ENCODE assay signal across 17 mouse cellular contexts in genomic region chr3:103040285-103040684, GRCm38 (mm10). TPM values are rescaled to one million over a fixed set of nuclear protein-coding genes. Genes with fewer than 3 reads are reported as not detected.
"Had no signal": no experiment of that assay in that cellular context is flagged by ENCODE, and none has a peak within 500 bp of the region (broad histone marks: within the 10 kb centered on the region; RNA-seq: fewer than 3 reads in every experiment).

No protein-coding gene starts in this region.

- H3K4me3 ChIP-seq: megakaryocyte, embryonic 14.5 days; midbrain, embryonic 13.5 days; midbrain, embryonic 15.5 days; neural tube, embryonic 12.5 days had no signal

- H3K4me2 ChIP-seq: lung, embryonic 14.5 days; midbrain, embryonic 11.5 days; midbrain, embryonic 13.5 days; midbrain, embryonic 15.5 days; neural tube, embryonic 12.5 days had no signal

- H3K4me1 ChIP-seq: midbrain, embryonic 13.5 days; midbrain, embryonic 15.5 days; neural tube, embryonic 12.5 days had no signal

- H3K9me3 ChIP-seq: megakaryocyte, embryonic 14.5 days; midbrain, embryonic 13.5 days; midbrain, embryonic 15.5 days; neural tube, embryonic 12.5 days had no signal

- H3K27ac ChIP-seq: midbrain, embryonic 13.5 days; midbrain, embryonic 15.5 days; neural tube, embryonic 12.5 days had no signal

- H3K9ac ChIP-seq: lung, embryonic 14.5 days; midbrain, embryonic 13.5 days; midbrain, embryonic 15.5 days; neural tube, embryonic 12.5 days had no signal

- DNase-seq: lung, adult 18-20 months; lung, embryonic 14.5 days; lung, postnatal 10 days; lung, postnatal 4 days; right cerebral cortex, postnatal 14 days; spleen, adult 18-20 months; thymus, adult 2 months; thymus, postnatal 25 days; thymus, postnatal 4 days had no signal

- ATAC-seq: midbrain, embryonic 13.5 days; midbrain, embryonic 15.5 days had no signal

- H3K27me3 ChIP-seq: megakaryocyte, embryonic 14.5 days; midbrain, embryonic 13.5 days; midbrain, embryonic 15.5 days; neural tube, embryonic 12.5 days had no signal

RNA-seq across cellular contexts. Expression of gene Ampd1, which starts 33.5 kb away (rescaled TPM):
- total RNA-seq: midbrain, postnatal 0 days; monocyte, adult 5-6 weeks had no signal
- polyA plus RNA-seq: midbrain, embryonic 13.5 days; midbrain, embryonic 15.5 days; midbrain, postnatal 0 days; stomach, embryonic 14.5 days had no signal
